Mouse (Mus musculus): ENCODE results near the gene Gm11492. TPM values are rescaled to one million over a fixed set of nuclear protein-coding genes. Genes with fewer than 3 reads are reported as not detected.

Gene Gm11492
- polyA plus RNA-seq, 1 experiment from 2014 or later = not detected

DNA sequence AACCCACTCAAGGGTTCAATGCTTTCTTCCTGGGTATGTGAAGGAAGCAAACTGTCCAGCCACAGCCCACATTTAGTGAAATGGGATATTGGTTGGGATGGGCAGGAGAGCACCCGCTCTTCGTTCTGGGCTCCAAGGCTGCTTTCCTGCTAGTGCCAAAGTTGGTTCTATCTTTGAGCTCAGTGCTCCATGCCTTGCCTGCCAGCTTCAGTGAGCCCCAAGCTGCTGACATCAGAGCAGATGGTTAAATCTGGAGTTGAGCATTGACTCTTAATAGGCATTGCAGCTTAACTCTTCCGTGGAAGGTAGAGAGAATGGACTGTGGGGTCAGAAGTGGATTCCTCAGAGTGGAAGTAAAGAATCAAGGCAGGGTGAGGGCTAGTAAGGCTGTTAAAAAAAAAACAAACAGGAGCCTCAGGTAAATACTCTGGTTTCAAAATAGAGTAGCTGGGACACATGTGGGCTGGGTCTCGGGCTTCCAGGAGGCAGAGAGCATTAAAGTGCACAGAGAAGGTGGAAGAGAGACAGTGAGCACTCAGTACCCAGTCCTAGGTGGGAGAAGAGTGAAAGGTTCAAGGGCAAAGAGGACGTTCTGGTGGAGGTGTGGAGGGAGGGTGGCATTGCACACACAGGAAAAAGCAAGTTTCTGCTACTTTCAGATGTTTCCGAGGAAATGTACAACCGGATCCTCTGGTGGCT lies 2.0 kb downstream of the Gm11492 start, which contains the start of gene Sept4:
Gene Sept4, plus strand, starts transcription at position 649 of the 699 bp plus-strand sequence.
- no peak for ATAC-seq
- DNase-seq = no peak
- Histone ChIP-seq H3K36me3 (replicated peaks; ENCODE audit: insufficient read depth, low read length) (no peaks in the 10 kb centered on the region), H3K27ac (ENCODE audit: low read depth) (no peak within 1 kb of the TSS), H3K9ac (replicated peaks) (no peak within 1 kb of the TSS), H3K27me3 (ENCODE audit: insufficient read depth, low read length) (no peaks in the 10 kb centered on the region), H3K4me1 (ENCODE audit: insufficient read depth) (no peaks in the 10 kb centered on the region), H3K4me3 (ENCODE audit: low read depth, low read length) (no peak within 1 kb of the TSS), H3K9me3 (ENCODE audit: low read length) (no peaks in the 10 kb centered on the region), H3K4me2 (ENCODE audit: low read depth, low read length) (no peak within 1 kb of the TSS)
- TF ChIP-seq EP300 (IDR thresholded peaks at IDR 0.05; ENCODE audit: low read depth) (no peak), CTCF (IDR thresholded peaks at IDR 0.05; ENCODE audit: low read depth) (no peak)
- 64% methylated on average over 7 of the region's 7 CpGs for WGBS (ENCODE audit: insufficient replicate concordance)

DNA sequence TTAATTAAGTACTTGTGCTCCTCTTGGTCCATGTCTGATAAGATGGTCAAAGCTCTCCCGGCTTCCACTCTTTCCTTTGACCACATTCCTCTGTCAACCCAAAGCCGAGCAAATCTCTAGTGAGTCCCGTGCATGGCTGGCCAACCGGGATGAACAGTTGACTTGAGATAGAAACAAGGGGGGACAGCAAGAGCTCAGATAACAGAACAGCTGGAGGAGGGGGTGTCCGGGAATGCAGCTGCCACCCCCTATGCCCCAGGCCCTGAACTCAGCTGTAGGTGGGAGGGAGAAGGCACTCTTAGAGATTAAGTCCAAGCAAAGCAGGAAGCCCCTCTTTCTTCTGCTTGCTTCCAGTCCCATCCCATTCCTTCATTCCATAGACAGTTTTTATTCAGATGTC lies 4.3 kb downstream of the Gm11492 start:
- H3K4me2 ChIP-seq (ENCODE audit: low read depth, low read length) = no peak overlapping the region
- no peak overlapping the region for H3K4me3 ChIP-seq (ENCODE audit: low read depth, low read length)
- H3K9ac ChIP-seq (replicated peaks) = no peak overlapping the region
- no peaks in the 10 kb centered on the region for H3K9me3 ChIP-seq (ENCODE audit: low read length)
- no peak for DNase-seq
- ATAC-seq = no peak
- no peaks in the 10 kb centered on the region for H3K4me1 ChIP-seq (ENCODE audit: insufficient read depth)
- no peaks in the 10 kb centered on the region for H3K36me3 ChIP-seq (replicated peaks; ENCODE audit: insufficient read depth, low read length)
- no peak for TF ChIP-seq EP300 (IDR thresholded peaks at IDR 0.05; ENCODE audit: low read depth)
- no peak for TF ChIP-seq CTCF (IDR thresholded peaks at IDR 0.05; ENCODE audit: low read depth)
- WGBS (ENCODE audit: insufficient replicate concordance) = 53% methylated on average over 5 of the region's 5 CpGs
- no peak overlapping the region for H3K27ac ChIP-seq (ENCODE audit: low read depth)
- H3K27me3 ChIP-seq (ENCODE audit: insufficient read depth, low read length) = no peaks in the 10 kb centered on the region

DNA sequence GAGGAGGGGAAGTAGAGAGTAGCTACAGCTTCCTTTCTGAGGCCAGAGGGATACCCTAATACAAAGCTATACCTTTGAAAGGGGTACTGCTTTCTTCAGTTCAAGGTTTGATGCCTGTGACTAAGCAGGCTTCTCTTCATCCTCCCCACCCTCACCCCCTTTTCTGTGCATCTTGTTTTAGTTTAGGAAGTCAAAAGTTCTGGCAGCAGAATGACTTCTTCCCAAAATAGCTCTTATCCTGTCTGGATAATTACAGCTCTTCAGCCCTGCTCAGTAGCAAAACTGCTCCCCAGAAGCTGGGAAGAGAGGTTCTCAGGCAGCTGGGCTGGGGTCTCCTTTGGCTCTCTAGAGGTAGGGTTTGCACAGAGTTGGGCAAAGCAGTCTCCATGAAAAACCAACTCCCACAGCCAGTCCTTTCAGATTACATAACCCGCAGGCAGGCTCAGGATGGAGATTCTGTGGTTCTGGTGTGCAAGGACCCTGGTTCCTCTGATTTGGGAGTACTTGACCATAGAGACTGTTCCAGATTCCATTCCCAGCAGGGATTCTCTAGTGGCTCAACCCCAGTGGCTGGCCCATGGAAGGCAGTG lies 5.0 kb downstream of the Gm11492 start:
- WGBS (ENCODE audit: insufficient replicate concordance) = 88% methylated on average over 1 of the region's 1 CpGs
- H3K27ac ChIP-seq (ENCODE audit: low read depth) = peak overlapping the region; percentile 40; the same call in 1 of the 2 replicates

DNA sequence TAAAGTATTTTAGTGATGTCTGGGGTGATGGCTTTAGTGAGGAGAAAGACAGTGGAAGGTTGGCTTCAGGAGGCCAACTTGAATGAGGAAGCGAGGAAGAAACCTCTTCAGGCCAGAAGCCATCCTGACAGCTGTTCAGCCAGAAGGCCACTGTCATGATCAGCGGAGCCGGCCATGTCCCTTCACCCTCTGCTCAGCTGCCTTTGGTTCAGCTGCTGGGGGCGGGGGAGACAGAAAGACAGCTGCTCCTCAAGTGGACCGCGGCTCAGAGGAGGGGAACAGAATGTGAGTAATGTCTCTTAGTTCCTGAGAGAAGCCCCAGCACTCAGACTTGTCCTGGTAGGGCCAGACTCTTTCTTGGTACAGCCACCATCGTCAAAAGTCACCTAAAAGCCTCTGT lies 7.3 kb downstream of the Gm11492 start:
- no peak overlapping the region for H3K27ac ChIP-seq (ENCODE audit: low read depth)
- TF ChIP-seq EP300 (IDR thresholded peaks at IDR 0.05; ENCODE audit: low read depth) = no peak
- no peak for TF ChIP-seq CTCF (IDR thresholded peaks at IDR 0.05; ENCODE audit: low read depth)
- WGBS (ENCODE audit: insufficient replicate concordance) = 72% methylated on average over 7 of the region's 7 CpGs

More for the DNA sequence above, 5.0 kb downstream of the Gm11492 start:
- Histone ChIP-seq H3K9me3 (ENCODE audit: low read length) (no peaks in the 10 kb centered on the region), H3K9ac (replicated peaks) (no peak overlapping the region), H3K4me1 (ENCODE audit: insufficient read depth) (no peaks in the 10 kb centered on the region), H3K27me3 (ENCODE audit: insufficient read depth, low read length) (no peaks in the 10 kb centered on the region), H3K4me3 (ENCODE audit: low read depth, low read length) (no peak overlapping the region), H3K4me2 (ENCODE audit: low read depth, low read length) (no peak overlapping the region), H3K36me3 (replicated peaks; ENCODE audit: insufficient read depth, low read length) (no peaks in the 10 kb centered on the region)
- DNase-seq (no peak), ATAC-seq (no peak)
- no peak for TF ChIP-seq CTCF (IDR thresholded peaks at IDR 0.05; ENCODE audit: low read depth)
- TF ChIP-seq EP300 (IDR thresholded peaks at IDR 0.05; ENCODE audit: low read depth) = no peak

DNA sequence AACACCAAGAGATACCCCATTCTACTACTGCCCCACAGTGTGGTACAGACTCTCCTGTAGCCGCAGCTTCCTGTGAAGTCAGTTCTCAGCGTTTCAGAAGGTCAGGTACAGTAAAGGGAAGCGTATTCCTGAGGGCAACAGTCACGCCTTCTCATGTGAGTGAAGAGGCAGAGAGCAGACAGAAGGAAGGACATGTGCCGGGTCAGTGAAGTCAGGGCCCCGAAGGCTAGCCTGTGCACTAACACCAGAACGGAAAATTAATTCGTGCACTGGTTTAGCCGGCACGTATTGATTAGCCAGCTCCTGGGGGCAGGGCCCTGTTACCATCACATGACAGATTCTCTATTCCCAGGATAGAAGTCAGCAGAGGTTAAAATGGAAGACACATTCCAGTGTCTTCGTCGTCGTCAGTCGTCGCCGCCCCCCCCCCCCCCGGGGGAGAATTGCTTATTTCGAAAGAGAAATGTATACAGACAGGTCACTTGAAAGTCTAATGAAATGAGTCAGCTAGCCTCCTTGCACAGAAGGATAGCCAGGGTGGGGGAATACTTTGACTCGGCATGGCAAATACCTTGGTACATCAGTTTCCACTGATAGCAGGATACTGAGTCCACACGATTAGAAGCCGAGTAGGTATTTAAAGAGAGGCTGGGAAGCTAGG lies 8.2 kb downstream of the Gm11492 start:
- peaks cover 14% of the 10 kb centered on the region for H3K4me1 ChIP-seq (ENCODE audit: insufficient read depth)
- ATAC-seq (no peak; the same call in 1 of the 2 replicates), DNase-seq (no peak)
- no peak overlapping the region for H3K4me3 ChIP-seq (ENCODE audit: low read depth, low read length)
- H3K9ac ChIP-seq (replicated peaks) = no peak overlapping the region
- H3K27me3 ChIP-seq (ENCODE audit: insufficient read depth, low read length) = no peaks in the 10 kb centered on the region
- no peak for TF ChIP-seq CTCF (IDR thresholded peaks at IDR 0.05; ENCODE audit: low read depth)
- no peak for TF ChIP-seq EP300 (IDR thresholded peaks at IDR 0.05; ENCODE audit: low read depth)
- 0 out of 2 replicates have a peak overlapping the region, but pooled peaks have one; percentile 4 for H3K4me2 ChIP-seq (ENCODE audit: low read depth, low read length)
- no peak overlapping the region for H3K27ac ChIP-seq (ENCODE audit: low read depth)
- WGBS (ENCODE audit: insufficient replicate concordance) = 61% methylated on average over 21 of the region's 21 CpGs
- H3K36me3 ChIP-seq (replicated peaks; ENCODE audit: insufficient read depth, low read length) = no peaks in the 10 kb centered on the region
- H3K9me3 ChIP-seq (ENCODE audit: low read length) = no peaks in the 10 kb centered on the region

More for the DNA sequence above, 7.3 kb downstream of the Gm11492 start:
- no peak overlapping the region for H3K4me2 ChIP-seq (ENCODE audit: low read depth, low read length)
- H3K9ac ChIP-seq (replicated peaks) = no peak overlapping the region
- no peak overlapping the region for H3K4me3 ChIP-seq (ENCODE audit: low read depth, low read length)
- ATAC-seq = no peak
- H3K9me3 ChIP-seq (ENCODE audit: low read length) = no peaks in the 10 kb centered on the region
- H3K36me3 ChIP-seq (replicated peaks; ENCODE audit: insufficient read depth, low read length) = no peaks in the 10 kb centered on the region
- H3K27me3 ChIP-seq (ENCODE audit: insufficient read depth, low read length) = no peaks in the 10 kb centered on the region
- DNase-seq = no peak
- H3K4me1 ChIP-seq (ENCODE audit: insufficient read depth) = peaks cover 14% of the 10 kb centered on the region

DNA sequence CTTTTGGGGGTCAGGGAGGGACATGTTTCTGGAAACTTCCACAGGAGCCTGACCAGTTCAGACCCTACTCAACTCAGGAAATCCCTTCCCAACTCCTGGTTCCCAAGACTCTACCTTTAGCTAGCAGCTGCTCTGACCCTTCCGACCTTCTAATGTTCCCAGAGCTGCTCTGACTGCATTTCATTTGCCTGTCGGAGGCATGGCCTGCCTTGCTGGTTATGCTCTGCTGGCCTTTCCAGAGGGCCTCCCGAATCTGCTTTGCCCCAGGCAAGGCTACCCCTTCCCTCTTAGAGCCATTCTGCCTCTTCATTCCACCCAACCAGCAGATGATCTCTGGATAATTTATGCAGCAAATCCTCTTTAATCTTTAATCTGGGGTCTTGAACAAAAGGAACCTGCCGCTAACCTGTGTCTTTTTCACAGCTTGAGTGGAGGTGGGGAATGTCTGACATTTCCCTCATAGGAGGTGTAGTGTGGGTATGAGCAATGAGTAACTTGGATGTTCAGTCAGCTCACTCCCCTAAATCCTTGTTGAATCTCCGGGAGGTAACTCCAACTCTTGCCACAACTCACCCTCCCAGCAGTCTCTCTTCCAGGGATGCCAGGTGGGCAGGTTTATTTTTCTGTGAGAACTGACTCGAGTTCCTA lies 11.3 kb downstream of the Gm11492 start:
- Histone ChIP-seq H3K27me3 (ENCODE audit: insufficient read depth, low read length) (no peaks in the 10 kb centered on the region), H3K9me3 (ENCODE audit: low read length) (no peaks in the 10 kb centered on the region), H3K9ac (replicated peaks) (peak overlapping the region; percentile 63; the same call in 1 of the 2 replicates), H3K4me3 (ENCODE audit: low read depth, low read length) (peak overlapping the region; percentile 60), H3K27ac (ENCODE audit: low read depth) (no peak overlapping the region), H3K4me1 (ENCODE audit: insufficient read depth) (peaks cover 14% of the 10 kb centered on the region), H3K36me3 (replicated peaks; ENCODE audit: insufficient read depth, low read length) (no peaks in the 10 kb centered on the region), H3K4me2 (ENCODE audit: low read depth, low read length) (peak overlapping the region; percentile 86)
- DNase-seq (peak; percentile 8), ATAC-seq (no peak)
- TF ChIP-seq EP300 (IDR thresholded peaks at IDR 0.05; ENCODE audit: low read depth) = no peak
- TF ChIP-seq CTCF (IDR thresholded peaks at IDR 0.05; ENCODE audit: low read depth) = no peak
- 52% methylated on average over 6 of the region's 6 CpGs for WGBS (ENCODE audit: insufficient replicate concordance)

All from liver, postnatal 0 days (tissue).